ENCODE assay signal across 24 mouse cellular contexts in the genomic region with DNA sequence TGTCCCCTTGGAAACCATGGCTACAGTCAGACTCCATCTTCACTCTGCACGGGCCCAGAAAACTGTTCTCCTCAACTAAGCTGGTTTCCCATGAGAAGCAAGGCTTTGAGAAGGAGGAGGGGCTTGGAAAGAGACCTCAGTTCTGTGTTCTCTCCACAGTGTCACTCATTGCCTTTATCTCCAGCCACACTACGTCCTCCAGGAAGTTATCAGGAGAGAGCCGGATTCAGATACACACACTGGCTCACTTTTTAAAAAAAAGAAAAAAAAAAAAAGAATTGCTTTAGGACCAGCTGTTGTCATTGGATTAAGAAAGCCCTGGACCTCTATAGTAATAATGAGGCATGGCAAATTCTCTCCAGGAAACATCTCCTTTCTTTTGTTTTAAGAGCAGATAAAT. TPM values are rescaled to one million over a fixed set of nuclear protein-coding genes. Genes with fewer than 3 reads are reported as not detected.
DNase-seq lines count a peak whose midpoint lies in the region; ATAC-seq and TF ChIP-seq lines count a peak whose summit lies in the region.
"Had no signal": no experiment of that assay in that cellular context is flagged by ENCODE, and none has a peak within 500 bp of the region (broad histone marks: within the 10 kb centered on the region; RNA-seq: fewer than 3 reads in every experiment).

No protein-coding gene starts in this region.

- ATAC-seq in heart, postnatal 0 days (ENCODE audit: insufficient read depth, low read depth) = peak; percentile 27
- peak; percentile 94 for ATAC-seq in liver, embryonic 11.5 days (replicated peaks; ENCODE audit: low FRiP score)
- peak; percentile 97 for ATAC-seq in megakaryocyte progenitor cell, adult 5-6 weeks (replicated peaks; ENCODE audit: poor library complexity)
- no peak for ATAC-seq in intestine, postnatal 0 days
- ATAC-seq: activated CD4-positive, CD25-positive, alpha-beta regulatory T cell, adult 4 months; forebrain, embryonic 16.5 days; intestine, embryonic 15.5 days had no signal

- 7% methylated on average over 3 of the region's 3 CpGs for WGBS in heart, postnatal 0 days
- WGBS in liver, embryonic 11.5 days = 10% methylated on average over 3 of the region's 3 CpGs
- whole genome bisulfite sequencing in intestine, postnatal 0 days = 39% methylated on average over 3 of the region's 3 CpGs

- H3K36me3 ChIP-seq in heart, postnatal 0 days (replicated peaks; ENCODE audit: control insufficient read depth, insufficient read depth, low read length) = no peaks in the 10 kb centered on the region
- no peaks in the 10 kb centered on the region for H3K36me3 ChIP-seq in liver, embryonic 11.5 days (ENCODE audit: control insufficient read depth, insufficient read depth, low read length)
- no peaks in the 10 kb centered on the region for H3K36me3 ChIP-seq in intestine, postnatal 0 days (ENCODE audit: control insufficient read depth, insufficient read depth)
- H3K36me3 ChIP-seq: embryonic facial prominence, embryonic 13.5 days; intestine, embryonic 15.5 days; limb, embryonic 12.5 days; midbrain, embryonic 12.5 days; neural tube, embryonic 13.5 days had no signal

- peaks cover 9% of the 10 kb centered on the region; the same call in 1 of the 2 replicates for H3K4me1 ChIP-seq in heart, postnatal 0 days (ENCODE audit: control insufficient read depth, insufficient read depth)
- H3K4me1 ChIP-seq in liver, embryonic 11.5 days (replicated peaks; ENCODE audit: control insufficient read depth, insufficient read depth, low read length) = peaks cover 6% of the 10 kb centered on the region
- H3K4me1 ChIP-seq in intestine, postnatal 0 days (replicated peaks; ENCODE audit: control insufficient read depth, insufficient read depth, low read length) = no peaks in the 10 kb centered on the region

- intact Hi-C loops in heart, postnatal 14 days (cut with DNase I) = no loop called here

- no peak for TF ChIP-seq EP300 in heart, postnatal 0 days (IDR thresholded peaks at IDR 0.05; ENCODE audit: low read depth)

- peak; percentile 47 for DNase-seq in heart, postnatal 0 days (ENCODE audit: low spot score)
- no peak for DNase-seq in heart, postnatal 14 days
- DNase-seq in c-Kit-positive CD71-negative TER-119-negative erythroid progenitor cells, embryonic 14.5 days (ENCODE audit: low read depth) = peak; percentile 19
- DNase-seq in liver, embryonic 11.5 days (ENCODE audit: low spot score) = no peak
- DNase-seq in cerebellum, adult 11 months = no peak
- DNase-seq: adrenal gland, postnatal 14 days; cerebellum, adult 9-11 months; gastrocnemius, postnatal 25 days; kidney, postnatal 36 days; lung, embryonic 14.5 days; lung, postnatal 36 days; thymus, postnatal 14 days had no signal

- H3K4me3 ChIP-seq in heart, postnatal 0 days (ENCODE audit: low read depth, low read length) = no peak overlapping the region
- H3K4me3 ChIP-seq in liver, embryonic 11.5 days (ENCODE audit: low read depth, low read length) = no peak overlapping the region
- no peak overlapping the region for H3K4me3 ChIP-seq in intestine, postnatal 0 days (ENCODE audit: low read depth, low read length)
- H3K4me3 ChIP-seq: embryonic facial prominence, embryonic 13.5 days; intestine, embryonic 15.5 days; limb, embryonic 12.5 days; midbrain, embryonic 12.5 days; neural tube, embryonic 13.5 days had no signal

- no peak overlapping the region for H3K9ac ChIP-seq in heart, postnatal 0 days (replicated peaks; ENCODE audit: low read depth, low read length)
- no peak overlapping the region for H3K9ac ChIP-seq in liver, embryonic 11.5 days (ENCODE audit: low read depth, low read length)
- H3K9ac ChIP-seq in intestine, postnatal 0 days (ENCODE audit: low read depth, low read length) = no peak overlapping the region
- H3K9ac ChIP-seq: embryonic facial prominence, embryonic 13.5 days; hindbrain, embryonic 14.5 days; intestine, embryonic 15.5 days; limb, embryonic 12.5 days; lung, embryonic 14.5 days; midbrain, embryonic 12.5 days; neural tube, embryonic 13.5 days had no signal

- no peak overlapping the region for H3K4me2 ChIP-seq in heart, postnatal 0 days (ENCODE audit: low read depth, low read length)
- H3K4me2 ChIP-seq in liver, embryonic 11.5 days = no peak overlapping the region
- no peak overlapping the region for H3K4me2 ChIP-seq in intestine, postnatal 0 days (replicated peaks; ENCODE audit: low read depth)
- H3K4me2 ChIP-seq: embryonic facial prominence, embryonic 13.5 days; hindbrain, embryonic 14.5 days; intestine, embryonic 15.5 days; limb, embryonic 12.5 days; lung, embryonic 14.5 days; midbrain, embryonic 12.5 days; neural tube, embryonic 13.5 days had no signal

- H3K27me3 ChIP-seq in heart, postnatal 0 days (ENCODE audit: control insufficient read depth, insufficient read depth, low read length) = no peaks in the 10 kb centered on the region
- no peaks in the 10 kb centered on the region for H3K27me3 ChIP-seq in liver, embryonic 11.5 days (replicated peaks; ENCODE audit: control insufficient read depth, insufficient read depth, low read length)
- H3K27me3 ChIP-seq in intestine, postnatal 0 days (replicated peaks; ENCODE audit: control insufficient read depth, insufficient read depth, low read length) = no peaks in the 10 kb centered on the region
- H3K27me3 ChIP-seq: embryonic facial prominence, embryonic 13.5 days; intestine, embryonic 15.5 days; limb, embryonic 12.5 days; midbrain, embryonic 12.5 days had no signal

- no peaks in the 10 kb centered on the region for H3K9me3 ChIP-seq in heart, postnatal 0 days (replicated peaks; ENCODE audit: control insufficient read depth, low read length)
- H3K9me3 ChIP-seq in liver, embryonic 11.5 days (ENCODE audit: control insufficient read depth, low read length) = no peaks in the 10 kb centered on the region
- no peaks in the 10 kb centered on the region for H3K9me3 ChIP-seq in intestine, postnatal 0 days (ENCODE audit: control insufficient read depth)
- H3K9me3 ChIP-seq: embryonic facial prominence, embryonic 13.5 days; intestine, embryonic 15.5 days; limb, embryonic 12.5 days; midbrain, embryonic 12.5 days; neural tube, embryonic 13.5 days had no signal

- TF ChIP-seq CTCF in heart, postnatal 0 days (IDR thresholded peaks at IDR 0.05; ENCODE audit: low read depth) = no peak
- TF ChIP-seq CTCF in intestine, postnatal 0 days (IDR thresholded peaks at IDR 0.05; ENCODE audit: low read depth) = no peak

- H3K27ac ChIP-seq in heart, postnatal 0 days (ENCODE audit: low read depth) = no peak overlapping the region
- no peak overlapping the region for H3K27ac ChIP-seq in liver, embryonic 11.5 days (ENCODE audit: low read depth, low read length)
- H3K27ac ChIP-seq in intestine, postnatal 0 days (ENCODE audit: low read depth, low read length) = no peak overlapping the region
- H3K27ac ChIP-seq: embryonic facial prominence, embryonic 13.5 days; hindbrain, embryonic 14.5 days; intestine, embryonic 15.5 days; limb, embryonic 12.5 days; midbrain, embryonic 12.5 days; neural tube, embryonic 13.5 days had no signal

RNA-seq across cellular contexts. Expression of a gene that starts 48.7 kb away (rescaled TPM):
- total RNA-seq in heart, postnatal 0 days (2014; rRNA removed; ENCODE audit: low replicate concordance) = 0.12 and 0.38 TPM in 2 replicates
- not detected in 2 replicates for polyA plus RNA-seq in heart, postnatal 0 days (2015; fragmentation: Nextera tagmentation; extraction: Ambion mirVana)
- not detected for total RNA-seq in heart, postnatal 14 days (2021)
- polyA plus RNA-seq in liver, embryonic 11.5 days (2014; fragmentation: Nextera tagmentation; extraction: Ambion mirVana) = 130 and 157 TPM in 2 replicates
- 0.27 TPM in 1 of 2 replicates, not detected in the other for total RNA-seq in megakaryocyte progenitor cell, adult 5-6 weeks (2015)
- not detected in 2 replicates for total RNA-seq in megakaryocyte progenitor cell, adult 5-6 weeks (2017)
- 0.10 and 0.13 TPM in 2 replicates for polyA plus RNA-seq in intestine, postnatal 0 days (2015; fragmentation: Nextera tagmentation; extraction: Ambion mirVana)
- total RNA-seq: gastrocnemius, postnatal 25 days; layer of hippocampus, postnatal 10 days had no signal
- polyA plus RNA-seq: activated CD4-positive, CD25-positive, alpha-beta regulatory T cell, adult 4 months; embryonic facial prominence, embryonic 13.5 days; kidney, embryonic 14.5 days; limb, embryonic 12.5 days; midbrain, embryonic 12.5 days had no signal

Comparison
In these comparisons a context has a peak if more than half of its experiments do, and no peak if none do; other contexts are left out.
1. DNase-seq: peak in heart, postnatal 0 days (single experiment) and c-Kit-positive CD71-negative TER-119-negative erythroid progenitor cells, embryonic 14.5 days (single experiment); none in heart, postnatal 14 days (0 of 2), liver, embryonic 11.5 days (single experiment) and cerebellum, adult 11 months (single experiment).